Mouse (Mus musculus) kidney, postnatal 0 days (tissue): Measurements from ENCODE around the gene Gpr176. TPM values are rescaled to one million over a fixed set of nuclear protein-coding genes. Genes with fewer than 3 reads are reported as not detected.

Experiments used
- ATAC-seq: fragments of 200-750 bp; cut with Nextera tagmentation; replicated peaks from 2 replicates; pipeline ENCODE4 v1.8.0; 2017; ENCODE audit warnings: low read depth, moderate number of reproducible peaks, moderate TSS enrichment, moderate library complexity; ENCODE audit not compliant: low FRiP score
- DNase-seq: peaks from one replicate; pipeline ENCODE4 v3.0.0-alpha.2; 2016; ENCODE audit warnings: low spot score
- H3K27ac ChIP-seq: fragments of 300-500 bp; sonication (generic); 2 replicates; pipeline ENCODE4 v1.5.1; 2014; ENCODE audit warnings: mild to moderate bottlenecking
- H3K27me3 ChIP-seq: fragments of 300-500 bp; sonication (generic); 2 replicates; pipeline ENCODE4 v1.6.1; 2014; ENCODE audit warnings: low read length, mixed read lengths; ENCODE audit not compliant: insufficient read depth
- H3K36me3 ChIP-seq: fragments of 300-500 bp; sonication (generic); 2 replicates; pipeline ENCODE4 v1.6.1; 2014; ENCODE audit warnings: low read length, mixed read lengths; ENCODE audit not compliant: insufficient read depth
- H3K4me1 ChIP-seq: fragments of 300-500 bp; sonication (generic); replicated peaks from 2 replicates; pipeline ENCODE4 v1.6.1; 2014; ENCODE audit warnings: antibody characterized with exemption, low read length, mixed read lengths; ENCODE audit not compliant: insufficient read depth
- H3K4me2 ChIP-seq: fragments of 300-500 bp; sonication (generic); 2 replicates; pipeline ENCODE4 v1.6.1; 2014; ENCODE audit warnings: mild to moderate bottlenecking, low read length, moderate library complexity, mixed read lengths
- H3K4me3 ChIP-seq: fragments of 300-500 bp; sonication (generic); replicated peaks from 2 replicates; pipeline ENCODE4 v1.5.1; 2014; ENCODE audit warnings: low read depth, low read length
- H3K9ac ChIP-seq: fragments of 300-500 bp; sonication (generic); 2 replicates; pipeline ENCODE4 v1.6.1; 2014; ENCODE audit warnings: low read depth, low read length
- H3K9me3 ChIP-seq: fragments of 300-500 bp; sonication (generic); replicated peaks from 2 replicates; pipeline ENCODE4 v1.6.1; 2016; ENCODE audit warnings: low read length, inconsistent platforms, mixed read lengths
- CTCF ChIP-seq: IDR thresholded peaks from 2 replicates; pipeline ENCODE4 v1.5.1; 2016; ENCODE audit warnings: antibody characterized with exemption, low read depth, mild to moderate bottlenecking, moderate library complexity
- WGBS: fragments of 180-500 bp; shearing (Covaris S2); extraction: QIAGEN DNeasy Blood & Tissue Kit; methylation state at CpG from one replicate; pipeline ENCODE4 v1.1.7; 2014; 5-methylcytosine and 5-hydroxymethylcytosine counted together
- polyA plus RNA-seq: library from polyadenylated mRNA; unstranded; fragments of >200 nt; fragmentation: Nextera tagmentation; extraction: Ambion mirVana; gene quantifications from 2 replicates; pipeline ENCODE4 v1.2.1, GENCODE M21; 2015

Gpr176 gene
- polyA plus RNA-seq, 1 experiment from 2014 or later = 2.3 TPM

DNA sequence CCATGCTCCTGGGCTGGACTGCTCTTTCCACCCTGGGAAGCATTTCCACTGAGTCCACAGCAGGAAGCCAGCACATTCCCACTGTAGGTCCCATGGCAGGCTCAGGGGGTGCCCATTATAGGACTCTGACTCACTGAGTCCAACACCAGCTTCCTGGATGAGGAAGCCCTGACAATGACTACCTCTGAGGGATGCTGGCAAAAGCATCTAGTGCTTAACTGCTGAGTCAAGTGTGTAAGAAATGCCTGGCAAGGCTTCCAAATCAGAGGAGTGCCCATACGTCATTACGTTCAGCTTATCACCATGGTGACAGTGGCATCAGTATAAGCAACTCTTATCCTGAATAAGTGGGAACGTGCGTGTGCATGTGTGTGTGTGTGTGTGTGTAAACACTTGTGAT, 85.5 kb downstream of the Gpr176 start:
- Histone ChIP-seq H3K4me3 (no peak overlapping the region), H3K36me3 (no peaks in the 10 kb centered on the region), H3K27me3 (no peaks in the 10 kb centered on the region), H3K4me2 (no peak overlapping the region), H3K9ac (no peak overlapping the region), H3K4me1 (no peaks in the 10 kb centered on the region), H3K9me3 (no peaks in the 10 kb centered on the region; the same call in 1 of the 2 replicates), H3K27ac (no peak overlapping the region)
- WGBS = 84% methylated on average over 4 of the region's 4 CpGs
- no peak for DNase-seq
- TF ChIP-seq CTCF = no peak
- ATAC-seq = no peak

DNA sequence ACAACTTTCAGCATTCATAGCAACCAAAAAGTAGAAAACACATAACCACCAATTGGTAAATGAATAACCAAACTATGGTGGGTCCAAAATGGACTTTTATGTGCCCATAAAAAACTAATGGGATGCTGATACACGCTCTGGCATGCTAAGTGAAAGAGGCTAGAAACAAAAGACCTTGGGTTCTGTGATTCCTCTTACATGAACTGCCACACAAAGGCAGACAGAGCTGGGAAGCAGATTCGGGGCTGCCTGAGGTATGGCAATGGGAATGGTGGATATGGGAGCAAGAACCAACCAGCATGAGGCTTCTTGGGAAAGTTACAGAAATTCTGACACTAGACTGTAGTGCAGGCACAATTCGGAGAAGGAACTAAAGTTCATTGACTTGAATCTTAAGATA, 90.8 kb downstream of the Gpr176 start:
- Histone ChIP-seq H3K4me3 (no peak overlapping the region), H3K9ac (no peak overlapping the region), H3K36me3 (no peaks in the 10 kb centered on the region), H3K27me3 (no peaks in the 10 kb centered on the region), H3K4me2 (no peak overlapping the region), H3K4me1 (no peaks in the 10 kb centered on the region), H3K27ac (no peak overlapping the region), H3K9me3 (no peaks in the 10 kb centered on the region)
- 73% methylated on average over 3 of the region's 3 CpGs for WGBS
- no peak for TF ChIP-seq CTCF
- no peak for DNase-seq
- ATAC-seq = no peak

DNA sequence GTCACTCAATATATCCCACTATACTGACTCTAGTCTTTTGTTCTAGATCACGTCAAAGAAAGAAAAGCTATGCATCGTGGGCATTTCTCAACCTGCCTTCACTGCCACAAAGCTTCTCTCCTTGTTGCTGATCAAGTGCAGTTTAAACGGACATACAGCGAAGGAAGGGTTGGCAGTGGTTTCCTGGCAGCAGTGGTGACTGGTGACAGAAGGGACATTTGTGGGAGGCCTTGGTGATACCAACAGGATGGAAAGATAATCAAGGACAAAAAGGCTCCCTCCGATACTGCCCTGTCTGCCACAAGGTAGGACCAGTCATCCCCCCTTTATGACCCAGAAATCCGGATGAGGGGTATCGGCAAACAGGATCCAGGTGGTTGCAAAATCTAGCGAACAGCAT, 95.0 kb downstream of the Gpr176 start:
- Histone ChIP-seq H3K27ac (no peak overlapping the region), H3K27me3 (no peaks in the 10 kb centered on the region), H3K4me3 (no peak overlapping the region), H3K36me3 (no peaks in the 10 kb centered on the region), H3K4me1 (no peaks in the 10 kb centered on the region), H3K9ac (no peak overlapping the region), H3K9me3 (no peaks in the 10 kb centered on the region), H3K4me2 (no peak overlapping the region)
- no peak for ATAC-seq
- TF ChIP-seq CTCF = no peak
- DNase-seq = no peak
- 89% methylated on average over 8 of the region's 8 CpGs for WGBS

DNA sequence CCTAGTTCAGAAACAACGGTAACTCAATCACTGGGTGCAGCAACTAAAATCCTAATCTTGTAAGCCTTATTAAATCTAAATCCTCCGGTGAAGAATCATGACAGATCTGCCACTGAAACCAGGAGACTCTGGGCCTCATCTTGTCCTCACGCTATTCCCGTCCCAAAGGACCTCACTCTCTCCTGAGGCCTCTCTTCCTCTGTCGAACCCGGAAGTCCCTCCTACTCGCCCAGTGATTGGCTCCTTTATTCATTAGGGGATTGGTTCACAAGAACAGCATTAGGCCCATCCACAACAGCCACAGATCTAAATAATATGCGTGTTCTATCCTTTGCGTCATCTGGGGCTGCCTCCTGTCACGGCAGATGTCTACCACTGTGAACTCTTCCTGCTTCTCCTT, 101.6 kb downstream of the Gpr176 start:
- Histone ChIP-seq H3K4me2 (no peak overlapping the region), H3K4me3 (no peak overlapping the region), H3K9ac (no peak overlapping the region), H3K27ac (no peak overlapping the region), H3K9me3 (no peaks in the 10 kb centered on the region), H3K4me1 (no peaks in the 10 kb centered on the region), H3K36me3 (no peaks in the 10 kb centered on the region), H3K27me3 (no peaks in the 10 kb centered on the region)
- ATAC-seq (no peak), DNase-seq (no peak)
- no peak for TF ChIP-seq CTCF
- 88% methylated on average over 10 of the region's 10 CpGs for WGBS

DNA sequence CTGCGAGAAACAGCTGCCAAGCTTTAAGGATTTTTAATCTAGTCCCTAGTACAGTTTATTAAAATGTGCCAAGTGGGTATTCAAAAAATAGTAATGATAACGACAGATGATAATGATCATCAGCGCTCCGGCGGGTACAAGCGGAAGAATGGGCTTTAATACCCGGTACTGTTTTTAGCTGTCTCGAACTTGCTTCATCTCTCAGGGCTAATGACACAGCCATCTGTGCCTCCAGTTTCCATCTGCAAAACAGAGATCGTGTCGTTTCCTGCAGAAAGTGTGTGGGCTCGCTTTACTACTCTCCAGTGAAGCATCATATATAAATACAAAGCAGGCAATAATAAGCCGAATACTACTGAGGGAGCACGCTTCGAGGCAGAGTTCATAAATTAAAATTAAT, 103.0 kb downstream of the Gpr176 start:
- Histone ChIP-seq H3K4me3 (no peak overlapping the region), H3K9me3 (no peaks in the 10 kb centered on the region), H3K36me3 (no peaks in the 10 kb centered on the region), H3K4me2 (no peak overlapping the region), H3K27me3 (no peaks in the 10 kb centered on the region), H3K4me1 (no peaks in the 10 kb centered on the region), H3K27ac (no peak overlapping the region), H3K9ac (no peak overlapping the region)
- 70% methylated on average over 14 of the region's 14 CpGs for WGBS
- ATAC-seq (no peak), DNase-seq (no peak)
- no peak for TF ChIP-seq CTCF

DNA sequence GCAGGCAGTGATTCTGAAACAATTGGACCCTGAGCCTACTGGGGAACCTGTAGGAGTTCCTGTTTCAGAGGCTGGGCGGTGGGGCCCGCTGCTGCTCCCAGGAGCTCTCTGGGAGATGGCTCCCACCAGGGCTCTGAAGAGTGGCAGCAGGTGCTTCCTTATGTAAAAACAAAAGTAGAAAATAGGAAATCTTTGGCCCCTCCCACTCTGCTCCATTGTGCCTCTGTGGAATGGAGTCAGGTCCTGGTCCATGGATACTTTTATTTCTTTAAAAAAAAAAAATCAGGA, 109.4 kb downstream of the Gpr176 start:
- Histone ChIP-seq H3K4me3 (no peak overlapping the region), H3K27ac (no peak overlapping the region), H3K36me3 (no peaks in the 10 kb centered on the region), H3K9me3 (no peaks in the 10 kb centered on the region), H3K9ac (no peak overlapping the region), H3K4me2 (no peak overlapping the region), H3K4me1 (no peaks in the 10 kb centered on the region), H3K27me3 (no peaks in the 10 kb centered on the region)
- 45% methylated on average over 2 of the region's 2 CpGs for WGBS
- TF ChIP-seq CTCF = no peak
- DNase-seq = no peak
- 0 out of 2 replicates have a peak, but pooled peaks have one; percentile 13 for ATAC-seq

DNA sequence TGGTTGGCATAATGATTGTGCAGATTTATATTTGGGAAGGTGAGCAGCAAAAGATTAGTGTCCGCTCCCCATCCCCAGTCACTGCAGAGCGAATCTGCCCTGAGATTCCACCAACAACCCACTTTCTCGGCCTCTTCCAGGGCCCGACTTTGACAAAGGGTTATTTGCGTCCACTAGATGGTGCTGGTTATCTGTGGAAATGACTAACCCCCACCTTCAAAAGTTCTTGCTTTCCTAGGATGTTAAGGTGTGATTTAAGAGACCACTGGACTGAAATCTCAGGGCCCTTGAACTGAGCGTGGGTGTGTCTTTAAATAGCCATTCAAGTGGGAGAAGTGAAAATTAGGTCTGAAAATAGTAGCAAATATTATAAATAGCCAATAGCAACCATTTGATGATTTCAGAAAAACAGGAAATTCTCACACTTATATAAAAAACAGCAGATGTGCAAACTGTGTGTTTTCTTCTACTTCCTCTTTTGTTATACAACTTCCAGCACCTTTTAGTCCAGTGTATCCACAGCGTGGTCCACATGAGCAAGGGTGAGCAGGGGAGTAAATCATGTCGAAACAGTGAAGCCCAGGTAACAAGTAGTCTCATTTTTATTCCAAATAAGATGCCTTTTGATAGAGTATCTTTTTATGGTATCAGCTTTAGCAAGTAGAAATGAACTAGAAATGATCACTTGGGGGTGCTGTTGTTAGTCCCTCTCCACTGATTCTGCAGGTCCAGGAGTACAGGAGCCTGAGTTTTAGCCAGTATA, 109.9 kb downstream of the Gpr176 start:
- Histone ChIP-seq H3K36me3 (no peaks in the 10 kb centered on the region), H3K4me2 (no peak overlapping the region), H3K4me3 (no peak overlapping the region), H3K9ac (no peak overlapping the region), H3K27me3 (no peaks in the 10 kb centered on the region), H3K4me1 (no peaks in the 10 kb centered on the region), H3K27ac (no peak overlapping the region), H3K9me3 (no peaks in the 10 kb centered on the region)
- no peak for ATAC-seq
- DNase-seq = peak; percentile 91
- 16% methylated on average over 8 of the region's 8 CpGs for WGBS
- TF ChIP-seq CTCF = peak; percentile 87
